Mouse (Mus musculus): ENCODE measurements around the gene Edaradd. TPM values are rescaled to one million over a fixed set of nuclear protein-coding genes. Genes with fewer than 3 reads are reported as not detected.
A peak's percentile ranks its signal among the peaks of the same experiment; 100 is the strongest.

Gene Edaradd
- polyA plus RNA-seq, 1 experiment from 2014 or later = 1.5 TPM

- ATAC-seq = 0 out of 2 replicates have a peak, but pooled peaks have one; percentile 36
- WGBS = 74% methylated on average over 3 of the region's 3 CpGs
- Histone ChIP-seq H3K27me3 (replicated peaks) (no peaks in the 10 kb centered on the region), H3K9ac (no peak overlapping the region), H3K4me2 (replicated peaks) (no peak overlapping the region), H3K9me3 (no peaks in the 10 kb centered on the region), H3K27ac (no peak overlapping the region), H3K36me3 (no peaks in the 10 kb centered on the region), H3K4me1 (replicated peaks) (0 out of 2 replicates have a peak, but pooled peaks cover 2% of the 10 kb centered on the region), H3K4me3 (replicated peaks) (no peak overlapping the region)
These were observed 14.9 kb downstream of the Edaradd start for GRCm38 (mm10) chr13:12505359-12505758.

- WGBS = 56% methylated on average over 11 of the region's 11 CpGs
- H3K4me2 ChIP-seq (replicated peaks) = no peak overlapping the region
- H3K36me3 ChIP-seq = no peaks in the 10 kb centered on the region
- H3K27ac ChIP-seq = no peak overlapping the region
- H3K4me3 ChIP-seq (replicated peaks) = no peak overlapping the region
- 0 out of 2 replicates have a peak, but pooled peaks cover 2% of the 10 kb centered on the region for H3K4me1 ChIP-seq (replicated peaks)
- no peak overlapping the region for H3K9ac ChIP-seq
- H3K27me3 ChIP-seq (replicated peaks) = no peaks in the 10 kb centered on the region
- ATAC-seq = no peak
- no peaks in the 10 kb centered on the region for H3K9me3 ChIP-seq
These were observed 16.9 kb downstream of the Edaradd start for GRCm38 (mm10) chr13:12503238-12503751.

- Histone ChIP-seq H3K9ac (no peak overlapping the region), H3K27ac (no peak overlapping the region)
- ATAC-seq = no peak
These were observed 17.5 kb downstream of the Edaradd start for GRCm38 (mm10) chr13:12502665-12503237.

GRCm38 (mm10) chr13:12499107-12499506 lies 21.1 kb downstream of the Edaradd start:
- 0 out of 2 replicates have a peak, but pooled peaks cover 2% of the 10 kb centered on the region for H3K4me1 ChIP-seq (replicated peaks)
- no peaks in the 10 kb centered on the region for H3K9me3 ChIP-seq
- H3K4me3 ChIP-seq (replicated peaks) = no peak overlapping the region
- no peak for ATAC-seq
- H3K4me2 ChIP-seq (replicated peaks) = no peak overlapping the region
- no peaks in the 10 kb centered on the region for H3K36me3 ChIP-seq
- no peak overlapping the region for H3K9ac ChIP-seq
- H3K27me3 ChIP-seq (replicated peaks) = no peaks in the 10 kb centered on the region
- no peak overlapping the region for H3K27ac ChIP-seq
- 92% methylated on average over 7 of the region's 7 CpGs for WGBS

More at GRCm38 (mm10) chr13:12502665-12503237, 17.5 kb downstream of the Edaradd start:
- Histone ChIP-seq H3K9me3 (no peaks in the 10 kb centered on the region), H3K36me3 (no peaks in the 10 kb centered on the region), H3K4me2 (replicated peaks) (no peak overlapping the region), H3K4me3 (replicated peaks) (no peak overlapping the region), H3K4me1 (replicated peaks) (0 out of 2 replicates have a peak, but pooled peaks cover 2% of the 10 kb centered on the region), H3K27me3 (replicated peaks) (no peaks in the 10 kb centered on the region)
- WGBS = 41% methylated on average over 4 of the region's 4 CpGs

- H3K4me2 ChIP-seq (replicated peaks) = no peak overlapping the region
- WGBS = 49% methylated on average over 8 of the region's 8 CpGs
- no peak overlapping the region for H3K9ac ChIP-seq
- ATAC-seq = no peak
- no peak overlapping the region for H3K4me3 ChIP-seq (replicated peaks)
- no peaks in the 10 kb centered on the region for H3K4me1 ChIP-seq (replicated peaks)
- H3K9me3 ChIP-seq = no peaks in the 10 kb centered on the region
- H3K36me3 ChIP-seq = no peaks in the 10 kb centered on the region
- no peaks in the 10 kb centered on the region for H3K27me3 ChIP-seq (replicated peaks)
- no peak overlapping the region for H3K27ac ChIP-seq
These were observed 22.4 kb downstream of the Edaradd start for GRCm38 (mm10) chr13:12497809-12498208.

- Histone ChIP-seq H3K9ac (no peak overlapping the region), H3K27me3 (replicated peaks) (no peaks in the 10 kb centered on the region), H3K27ac (no peak overlapping the region), H3K9me3 (no peaks in the 10 kb centered on the region), H3K4me3 (replicated peaks) (no peak overlapping the region), H3K4me2 (replicated peaks) (no peak overlapping the region), H3K36me3 (no peaks in the 10 kb centered on the region), H3K4me1 (replicated peaks) (no peaks in the 10 kb centered on the region)
- WGBS = 84% methylated on average over 9 of the region's 9 CpGs
- no peak for ATAC-seq
These were observed 25.5 kb downstream of the Edaradd start for GRCm38 (mm10) chr13:12494750-12495149.

GRCm38 (mm10) chr13:12492515-12492914 lies 27.7 kb downstream of the Edaradd start:
- WGBS = 90% methylated on average over 3 of the region's 3 CpGs
- Histone ChIP-seq H3K4me3 (replicated peaks) (no peak overlapping the region), H3K9me3 (no peaks in the 10 kb centered on the region), H3K4me2 (replicated peaks) (no peak overlapping the region), H3K27ac (no peak overlapping the region), H3K27me3 (replicated peaks) (no peaks in the 10 kb centered on the region), H3K36me3 (no peaks in the 10 kb centered on the region), H3K4me1 (replicated peaks) (no peaks in the 10 kb centered on the region), H3K9ac (no peak overlapping the region)
- ATAC-seq = no peak

- Histone ChIP-seq H3K4me1 (replicated peaks) (no peaks in the 10 kb centered on the region), H3K27me3 (replicated peaks) (no peaks in the 10 kb centered on the region), H3K4me2 (replicated peaks) (no peak overlapping the region), H3K9ac (no peak overlapping the region), H3K27ac (no peak overlapping the region), H3K36me3 (no peaks in the 10 kb centered on the region), H3K4me3 (replicated peaks) (no peak overlapping the region), H3K9me3 (no peaks in the 10 kb centered on the region)
- ATAC-seq = no peak
- WGBS = 74% methylated on average over 7 of the region's 7 CpGs
These were observed 34.6 kb downstream of the Edaradd start for GRCm38 (mm10) chr13:12485640-12486039.

GRCm38 (mm10) chr13:12485197-12485596 lies 35.0 kb downstream of the Edaradd start:
- 62% methylated on average over 2 of the region's 2 CpGs for WGBS
- Histone ChIP-seq H3K27me3 (replicated peaks) (no peaks in the 10 kb centered on the region), H3K4me2 (replicated peaks) (no peak overlapping the region), H3K36me3 (no peaks in the 10 kb centered on the region), H3K9me3 (no peaks in the 10 kb centered on the region), H3K9ac (no peak overlapping the region), H3K27ac (no peak overlapping the region), H3K4me1 (replicated peaks) (no peaks in the 10 kb centered on the region), H3K4me3 (replicated peaks) (no peak overlapping the region)
- ATAC-seq = no peak

- Histone ChIP-seq H3K4me2 (replicated peaks) (no peak overlapping the region), H3K4me3 (replicated peaks) (no peak overlapping the region), H3K9me3 (no peaks in the 10 kb centered on the region), H3K4me1 (replicated peaks) (no peaks in the 10 kb centered on the region), H3K27ac (no peak overlapping the region), H3K36me3 (no peaks in the 10 kb centered on the region), H3K27me3 (replicated peaks) (no peaks in the 10 kb centered on the region), H3K9ac (no peak overlapping the region)
- ATAC-seq = peak; percentile 61
- WGBS = 66% methylated on average over 6 of the region's 6 CpGs
These were observed 40.4 kb downstream of the Edaradd start for GRCm38 (mm10) chr13:12479802-12480201.

- no peak for ATAC-seq
- H3K27me3 ChIP-seq (replicated peaks) = no peaks in the 10 kb centered on the region
- H3K9ac ChIP-seq = no peak overlapping the region
- H3K4me3 ChIP-seq (replicated peaks) = no peak overlapping the region
- no peak overlapping the region for H3K27ac ChIP-seq
- H3K4me1 ChIP-seq (replicated peaks) = no peaks in the 10 kb centered on the region
- no peaks in the 10 kb centered on the region for H3K9me3 ChIP-seq
- WGBS = 81% methylated on average over 15 of the region's 15 CpGs
- H3K36me3 ChIP-seq = no peaks in the 10 kb centered on the region
- H3K4me2 ChIP-seq (replicated peaks) = no peak overlapping the region
These were observed 41.9 kb downstream of the Edaradd start for GRCm38 (mm10) chr13:12478301-12478700.

GRCm38 (mm10) chr13:12476886-12477285 lies 43.4 kb downstream of the Edaradd start:
- no peaks in the 10 kb centered on the region for H3K9me3 ChIP-seq
- H3K4me1 ChIP-seq (replicated peaks) = no peaks in the 10 kb centered on the region
- no peak overlapping the region for H3K4me3 ChIP-seq (replicated peaks)
- no peaks in the 10 kb centered on the region for H3K27me3 ChIP-seq (replicated peaks)
- H3K4me2 ChIP-seq (replicated peaks) = no peak overlapping the region
- ATAC-seq = no peak
- H3K9ac ChIP-seq = no peak overlapping the region
- no peak overlapping the region for H3K27ac ChIP-seq
- no peaks in the 10 kb centered on the region for H3K36me3 ChIP-seq
- WGBS = 88% methylated on average over 4 of the region's 4 CpGs

- ATAC-seq = no peak
- H3K4me2 ChIP-seq (replicated peaks) = no peak overlapping the region
- no peaks in the 10 kb centered on the region for H3K9me3 ChIP-seq
- H3K27ac ChIP-seq = no peak overlapping the region
- no peak overlapping the region for H3K4me3 ChIP-seq (replicated peaks)
- H3K36me3 ChIP-seq = no peaks in the 10 kb centered on the region
- H3K4me1 ChIP-seq (replicated peaks) = no peaks in the 10 kb centered on the region
- H3K9ac ChIP-seq = no peak overlapping the region
- 84% methylated on average over 6 of the region's 6 CpGs for WGBS
- no peaks in the 10 kb centered on the region for H3K27me3 ChIP-seq (replicated peaks)
These were observed 45.0 kb downstream of the Edaradd start for GRCm38 (mm10) chr13:12475239-12475638.

All from intestine, embryonic 15.5 days (tissue).